Mouse (Mus musculus): ENCODE data around the gene Fgr. TPM values are rescaled to one million over a fixed set of nuclear protein-coding genes. Genes with fewer than 3 reads are reported as not detected.

Gene Fgr
- total RNA-seq, 4 experiments from 2014 or later = 0.14 to 2.5 (median 0.49) TPM

GRCm38 (mm10) chr4:133050837-133051549 lies 77.1 kb downstream of the Fgr start:
- no peak for DNase-seq (ENCODE audit: low spot score)

- no peak for DNase-seq (ENCODE audit: low spot score)
Measured at GRCm38 (mm10) chr4:133051550-133051865, 77.6 kb downstream of the Fgr start.

Other genes starting within 250 kb of the Fgr start
- 1 to 10 TPM; 1.1 to 2.1 (median 1.8) TPM for gene Xkr8, start 241.5 kb upstream of the Fgr start, total RNA-seq (2022)
- gene Smpdl3b, start 216.8 kb upstream of the Fgr start, total RNA-seq (2022) = under 1 TPM; 0.34 to 0.94 (median 0.59) TPM
- 10 to 100 TPM; 10.3 to 15.6 (median 12.6) TPM for gene Rpa2, start 205.8 kb upstream of the Fgr start, total RNA-seq (2022)
- 1 to 10 TPM; 1.4 to 1.9 (median 1.6) TPM for gene Themis2, start 177.7 kb upstream of the Fgr start, total RNA-seq (2022)
- 10 to 100 TPM; 16.3 to 22.2 (median 20.7) TPM for gene Ppp1r8, start 130.9 kb upstream of the Fgr start, total RNA-seq (2022)
- 10 to 100 TPM; 33.9 to 34.3 (median 34.1) TPM for gene Stx12, start 89.6 kb upstream of the Fgr start, total RNA-seq (2022)
- gene Fam76a, start 51.5 kb upstream of the Fgr start, total RNA-seq (2022) = 10 to 100 TPM; 35.4 to 43.7 (median 39.9) TPM
- 10 to 100 TPM; 37.5 to 52.5 (median 45.0) TPM for gene Ahdc1, start 37.2 kb downstream of the Fgr start, total RNA-seq (2022)
- 10 to 100 TPM; 64.1 to 87.2 (median 71.5) TPM for gene Wasf2, start 156.4 kb downstream of the Fgr start, total RNA-seq (2022)
- not detected for gene Cd164l2, start 238.0 kb downstream of the Fgr start, total RNA-seq (2022)
- not detected for gene Gpr3, start 238.4 kb downstream of the Fgr start, total RNA-seq (2022)